Mouse (Mus musculus) lung, postnatal 0 days (tissue): ENCODE measurements around the gene Lin28a.

Experiments used
- CTCF ChIP-seq: IDR thresholded peaks from 2 replicates; pipeline ENCODE4 v1.5.1; 2016; ENCODE audit warnings: antibody characterized with exemption, mild to moderate bottlenecking
- EP300 ChIP-seq: IDR thresholded peaks from 2 replicates; pipeline ENCODE4 v1.6.1; 2016; ENCODE audit warnings: antibody characterized with exemption, mild to moderate bottlenecking, control low read depth

- TF ChIP-seq CTCF = no peak
- no peak for TF ChIP-seq EP300
Measured at GRCm38 (mm10) chr4:134016767-134017166, 1.9 kb downstream of the Lin28a start.
